Mouse (Mus musculus): Measurements from ENCODE around the gene Oxt.

- TF ChIP-seq POLR2A (IDR thresholded peaks at IDR 0.05; ENCODE audit: extremely low read depth, insufficient read depth, low read length), result no peak
- TF ChIP-seq CTCF (IDR thresholded peaks at IDR 0.05; ENCODE audit: extremely low read depth, insufficient read depth, low read length), result no peak
These were observed 11.0 kb upstream of the Oxt start for GRCm38 (mm10) chr2:130564983-130565382.

All from cortical plate, adult 2 months (tissue).